Mouse (Mus musculus): ENCODE measurements around the gene Grcc10. TPM values are rescaled to one million over a fixed set of nuclear protein-coding genes. Genes with fewer than 3 reads are reported as not detected.
A peak's percentile ranks its signal among the peaks of the same experiment; 100 is the strongest.

The Grcc10 gene
- polyA plus RNA-seq, 2 experiments = 290 to 438 TPM

DNA sequence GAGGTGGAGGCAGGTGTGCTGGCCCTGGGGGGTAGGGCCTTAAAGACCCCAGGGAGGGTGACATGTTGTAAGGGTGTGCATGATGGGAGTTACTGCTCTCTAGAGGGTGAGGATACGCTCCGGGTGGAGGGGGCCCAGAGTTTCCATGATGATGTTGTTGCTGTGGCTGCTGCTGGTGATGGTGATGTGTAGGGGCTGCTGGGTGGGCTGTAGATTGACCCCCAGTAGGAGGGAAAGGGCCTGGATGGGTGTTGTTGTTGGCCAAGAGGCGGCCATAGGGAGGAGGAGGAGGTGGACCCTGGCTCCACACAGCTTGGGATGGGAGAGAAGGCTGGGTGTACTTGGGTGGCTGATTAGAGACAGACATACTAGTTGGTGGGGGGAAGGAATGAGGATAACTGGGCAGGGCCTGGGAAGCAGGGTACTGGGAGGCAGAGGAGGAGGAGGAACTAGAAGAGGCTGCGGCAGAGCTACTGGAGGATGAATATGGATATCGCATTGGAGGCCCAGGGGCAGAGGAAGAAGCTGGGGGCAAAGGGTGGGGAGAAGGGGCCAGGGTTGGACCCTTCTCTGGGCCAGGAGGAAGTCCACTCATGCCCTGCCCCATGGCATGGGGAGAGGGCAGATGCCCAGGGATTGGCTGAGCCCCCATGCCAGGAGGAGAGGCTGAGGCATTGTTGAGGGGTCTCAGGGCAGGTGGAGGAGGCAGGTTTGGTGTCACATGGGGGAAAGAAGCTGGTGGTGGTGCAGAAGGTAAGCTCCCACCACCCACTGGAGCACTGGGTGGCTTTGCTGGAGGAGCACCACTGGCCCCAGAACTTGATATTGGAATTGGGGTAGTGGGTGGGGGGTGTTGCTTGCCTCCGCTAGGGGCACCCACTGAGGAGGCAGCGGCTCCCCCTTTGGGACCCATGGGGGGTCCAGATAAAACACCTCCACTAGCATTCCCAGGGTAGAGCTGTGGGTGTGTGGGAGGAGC is 5.8 kb upstream of the Grcc10 start:
- DNase-seq (ENCODE audit: low spot score) = no peak
- H3K36me3 ChIP-seq (ENCODE audit: control insufficient read depth, insufficient read depth, low read length) = peaks cover 70% of the 10 kb centered on the region
- 83% methylated on average over 7 of the region's 7 CpGs for WGBS

DNA sequence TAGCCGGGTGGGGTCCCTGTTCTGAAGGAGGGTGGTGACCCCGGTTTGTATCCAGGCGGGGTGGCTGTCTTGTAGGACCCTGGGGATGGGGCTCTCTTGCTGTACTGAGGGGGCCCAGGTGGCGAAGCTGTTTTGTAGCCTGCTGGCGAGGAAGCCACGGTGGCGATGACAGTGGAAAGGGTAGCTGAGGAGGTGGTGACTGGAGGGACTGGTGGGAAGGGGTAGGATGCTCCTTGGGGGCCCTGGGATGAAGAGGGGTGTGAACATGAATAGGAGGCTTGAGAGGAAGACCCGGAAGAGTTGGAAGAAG is 5.1 kb upstream of the Grcc10 start:
- no peak for ATAC-seq (ENCODE audit: low FRiP score, low read depth)
- H3K36me3 ChIP-seq (ENCODE audit: control insufficient read depth, insufficient read depth, low read length) = peaks cover 70% of the 10 kb centered on the region

More for the DNA sequence above, 5.8 kb upstream of the Grcc10 start:
- no peak for TF ChIP-seq POLR2A (IDR thresholded peaks at IDR 0.05; ENCODE audit: borderline replicate concordance, extremely low read depth, insufficient read depth, insufficient read length)
- Histone ChIP-seq H3K4me3 (replicated peaks; ENCODE audit: low read length) (no peak overlapping the region), H3K9ac (ENCODE audit: low read depth, low read length, severe bottlenecking) (no peak overlapping the region), H3K9me3 (ENCODE audit: control insufficient read depth, low read length) (no peaks in the 10 kb centered on the region), H3K27me3 (ENCODE audit: control insufficient read depth, insufficient read depth, low read length) (no peaks in the 10 kb centered on the region), H3K4me1 (ENCODE audit: control insufficient read depth, insufficient read depth, low read length) (peaks cover 14% of the 10 kb centered on the region), H3K27ac (replicated peaks; ENCODE audit: low read depth, low read length) (no peak overlapping the region), H3K4me2 (replicated peaks; ENCODE audit: low read depth, low read length, severe bottlenecking) (peak overlapping the region; percentile 98)
- no peak for ATAC-seq (ENCODE audit: low FRiP score, low read depth)

DNA sequence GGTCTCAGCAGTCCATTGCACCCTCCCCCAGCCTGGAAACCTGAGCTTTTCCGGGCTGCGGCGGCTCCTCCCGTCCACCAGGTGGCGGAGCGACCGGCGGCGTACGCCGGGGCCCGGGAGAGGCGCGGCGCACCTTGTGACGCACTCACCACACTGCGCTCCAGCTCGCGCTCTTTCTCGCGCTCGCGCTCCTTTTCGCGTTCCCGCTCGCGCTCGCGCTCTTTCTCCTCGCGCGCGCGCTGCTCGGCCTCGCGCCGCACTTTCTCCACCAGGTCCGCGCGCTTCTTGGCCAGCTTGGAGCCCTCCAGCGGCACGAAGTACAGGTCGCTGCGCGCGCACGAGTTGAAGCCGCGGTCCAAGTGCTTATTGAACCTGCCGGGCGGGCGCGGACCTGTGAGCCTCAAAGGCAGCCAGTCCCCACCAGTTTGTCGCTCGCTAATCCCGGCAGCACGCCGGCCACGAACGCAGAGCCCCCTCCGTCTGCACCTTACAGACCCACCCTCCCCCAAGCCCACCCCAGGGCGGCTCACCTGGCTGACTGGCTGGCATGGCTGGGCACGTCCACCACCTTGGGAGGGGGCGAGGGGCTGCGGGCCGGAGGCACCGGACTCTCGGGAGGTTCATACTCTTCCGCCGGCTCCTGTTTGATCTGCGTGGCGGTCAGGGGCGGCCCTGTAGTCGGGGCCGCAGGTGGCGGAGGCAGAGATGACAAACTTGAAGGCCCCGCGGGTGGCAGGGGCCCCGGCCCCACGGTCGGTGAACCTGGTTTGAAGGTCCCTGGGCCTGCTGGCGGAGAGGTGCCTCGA is 4.5 kb upstream of the Grcc10 start:
- DNase-seq (ENCODE audit: low spot score) (peak; percentile 95), ATAC-seq (ENCODE audit: low FRiP score, low read depth) (peak; percentile 78)
- Histone ChIP-seq H3K27me3 (ENCODE audit: control insufficient read depth, insufficient read depth, low read length) (no peaks in the 10 kb centered on the region), H3K9me3 (ENCODE audit: control insufficient read depth, low read length) (no peaks in the 10 kb centered on the region), H3K4me3 (replicated peaks; ENCODE audit: low read length) (peak overlapping the region; percentile 49), H3K4me1 (ENCODE audit: control insufficient read depth, insufficient read depth, low read length) (peaks cover 14% of the 10 kb centered on the region), H3K4me2 (replicated peaks; ENCODE audit: low read depth, low read length, severe bottlenecking) (peak overlapping the region; percentile 98), H3K9ac (ENCODE audit: low read depth, low read length, severe bottlenecking) (peak overlapping the region; percentile 80), H3K36me3 (ENCODE audit: control insufficient read depth, insufficient read depth, low read length) (peaks cover 70% of the 10 kb centered on the region), H3K27ac (replicated peaks; ENCODE audit: low read depth, low read length) (peak overlapping the region; percentile 70)
- WGBS = under 1% methylated on average over 51 of the region's 85 CpGs
- no peak for TF ChIP-seq POLR2A (IDR thresholded peaks at IDR 0.05; ENCODE audit: borderline replicate concordance, extremely low read depth, insufficient read depth, insufficient read length)

More for the DNA sequence above, 5.1 kb upstream of the Grcc10 start:
- Histone ChIP-seq H3K27me3 (ENCODE audit: control insufficient read depth, insufficient read depth, low read length) (no peaks in the 10 kb centered on the region), H3K9ac (ENCODE audit: low read depth, low read length, severe bottlenecking) (peak overlapping the region; percentile 80), H3K27ac (replicated peaks; ENCODE audit: low read depth, low read length) (peak overlapping the region; percentile 70), H3K4me3 (replicated peaks; ENCODE audit: low read length) (peak overlapping the region; percentile 49), H3K4me1 (ENCODE audit: control insufficient read depth, insufficient read depth, low read length) (peaks cover 14% of the 10 kb centered on the region), H3K4me2 (replicated peaks; ENCODE audit: low read depth, low read length, severe bottlenecking) (peak overlapping the region; percentile 98), H3K9me3 (ENCODE audit: control insufficient read depth, low read length) (no peaks in the 10 kb centered on the region)
- TF ChIP-seq POLR2A (IDR thresholded peaks at IDR 0.05; ENCODE audit: borderline replicate concordance, extremely low read depth, insufficient read depth, insufficient read length) = no peak
- 22% methylated on average over 8 of the region's 8 CpGs for WGBS
- no peak for DNase-seq (ENCODE audit: low spot score)

DNA sequence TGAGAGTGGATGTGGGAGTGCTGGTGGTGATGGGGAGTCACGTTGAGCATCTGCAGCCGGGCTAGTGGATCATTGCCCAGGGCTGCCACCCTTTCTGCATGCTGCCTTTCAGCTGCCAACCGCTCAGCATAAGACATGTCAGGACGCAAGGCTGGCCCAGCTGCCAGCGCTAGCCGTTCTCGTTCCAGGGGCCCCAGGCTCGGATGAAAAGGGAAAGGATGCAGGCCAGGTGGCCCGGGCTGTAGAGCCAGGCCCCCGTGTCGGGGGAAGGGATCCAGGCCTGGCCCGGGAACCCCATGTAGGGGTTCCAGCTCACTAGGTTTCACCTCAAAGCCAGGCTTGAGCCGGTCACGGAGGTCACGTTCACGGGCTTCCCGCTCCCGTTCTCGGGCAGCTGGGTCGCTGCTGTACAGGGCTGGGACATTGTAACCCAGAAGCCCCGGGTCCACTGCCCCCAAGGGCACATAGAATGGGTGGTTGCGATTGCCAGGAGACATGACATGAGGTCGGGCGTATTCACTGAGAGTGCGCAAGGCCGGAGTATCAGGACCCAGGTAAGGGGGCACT is 3.7 kb upstream of the Grcc10 start:
- ATAC-seq (ENCODE audit: low FRiP score, low read depth) (no peak), DNase-seq (ENCODE audit: low spot score) (no peak)
- peak overlapping the region; percentile 34 for H3K9ac ChIP-seq (ENCODE audit: low read depth, low read length, severe bottlenecking)
- H3K27ac ChIP-seq (replicated peaks; ENCODE audit: low read depth, low read length) = 0 out of 2 replicates have a peak overlapping the region, but pooled peaks have one; percentile 70
- peaks cover 16% of the 10 kb centered on the region for H3K4me1 ChIP-seq (ENCODE audit: control insufficient read depth, insufficient read depth, low read length)
- H3K36me3 ChIP-seq (ENCODE audit: control insufficient read depth, insufficient read depth, low read length) = peaks cover 64% of the 10 kb centered on the region
- no peak for TF ChIP-seq POLR2A (IDR thresholded peaks at IDR 0.05; ENCODE audit: borderline replicate concordance, extremely low read depth, insufficient read depth, insufficient read length)
- peak overlapping the region; percentile 49 for H3K4me3 ChIP-seq (replicated peaks; ENCODE audit: low read length)
- H3K4me2 ChIP-seq (replicated peaks; ENCODE audit: low read depth, low read length, severe bottlenecking) = peak overlapping the region; percentile 98
- no peaks in the 10 kb centered on the region for H3K9me3 ChIP-seq (ENCODE audit: control insufficient read depth, low read length)
- no peaks in the 10 kb centered on the region for H3K27me3 ChIP-seq (ENCODE audit: control insufficient read depth, insufficient read depth, low read length)
- WGBS = 66% methylated on average over 26 of the region's 26 CpGs

DNA sequence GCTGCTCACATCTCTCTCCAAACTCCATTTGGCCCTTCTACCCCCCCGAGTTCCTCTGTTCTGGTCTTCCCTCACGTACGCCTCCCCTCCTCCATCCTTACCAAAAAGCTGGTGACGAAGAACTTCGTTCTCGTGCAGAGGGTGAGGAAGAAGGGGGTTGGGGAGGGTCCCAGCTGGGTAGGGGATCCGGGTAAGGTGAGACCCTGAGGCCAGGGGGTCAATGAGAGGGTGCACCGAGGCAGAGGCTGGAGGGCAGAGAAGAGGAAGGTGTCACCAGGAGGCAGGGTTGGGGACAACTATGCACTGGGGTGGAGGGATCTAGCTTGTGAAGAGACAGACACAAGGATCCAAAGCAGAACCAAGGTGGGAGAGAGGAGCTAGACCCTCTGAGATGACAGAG is 2.5 kb upstream of the Grcc10 start:
- TF ChIP-seq POLR2A (IDR thresholded peaks at IDR 0.05; ENCODE audit: borderline replicate concordance, extremely low read depth, insufficient read depth, insufficient read length) = no peak
- DNase-seq (ENCODE audit: low spot score) (no peak), ATAC-seq (ENCODE audit: low FRiP score, low read depth) (no peak)
- H3K27me3 ChIP-seq (ENCODE audit: control insufficient read depth, insufficient read depth, low read length) = no peaks in the 10 kb centered on the region
- H3K9ac ChIP-seq (ENCODE audit: low read depth, low read length, severe bottlenecking) = no peak overlapping the region
- H3K36me3 ChIP-seq (ENCODE audit: control insufficient read depth, insufficient read depth, low read length) = peaks cover 53% of the 10 kb centered on the region
- no peaks in the 10 kb centered on the region for H3K9me3 ChIP-seq (ENCODE audit: control insufficient read depth, low read length)
- peaks cover 20% of the 10 kb centered on the region for H3K4me1 ChIP-seq (ENCODE audit: control insufficient read depth, insufficient read depth, low read length)
- H3K4me3 ChIP-seq (replicated peaks; ENCODE audit: low read length) = no peak overlapping the region
- H3K4me2 ChIP-seq (replicated peaks; ENCODE audit: low read depth, low read length, severe bottlenecking) = no peak overlapping the region
- 88% methylated on average over 8 of the region's 8 CpGs for WGBS
- no peak overlapping the region for H3K27ac ChIP-seq (replicated peaks; ENCODE audit: low read depth, low read length)

Data from limb, embryonic 14.5 days (tissue).